Mouse (Mus musculus): ENCODE measurements at regions not wholly inside any gene's neighbourhood (a gene's known extent, or its start where the extent isn't known, plus 50 kb on each side); places are given as distances from the start of the nearest gene placed in this dataset.

DNA sequence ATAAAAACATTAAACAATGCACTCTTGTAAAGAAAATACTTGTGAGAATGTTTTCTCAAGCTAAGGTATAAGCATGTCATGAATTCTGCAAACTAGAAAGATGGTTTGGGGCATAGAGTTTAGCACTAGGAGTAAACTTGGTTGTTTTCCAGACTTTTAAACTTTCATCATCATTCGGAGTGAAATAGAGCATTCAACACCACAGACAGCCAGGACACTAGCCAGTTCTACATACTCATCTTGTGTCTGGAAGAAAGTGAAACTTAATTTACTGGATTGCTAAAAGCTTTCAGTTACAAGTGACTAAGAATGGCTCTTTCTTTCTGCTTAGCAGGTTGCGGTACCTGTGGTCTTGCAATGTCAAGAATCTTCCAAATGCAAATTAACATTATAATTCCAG lies 119.9 kb upstream of the Kcnip4 start:
- TF ChIP-seq GATA1 (IDR thresholded peaks at IDR 0.05; ENCODE audit: low read length): no peak
- TF ChIP-seq TAL1 (IDR thresholded peaks at IDR 0.05; ENCODE audit: low read length): no peak

Measured in erythroblast, embryonic 14.5 days (primary cell).